Mouse (Mus musculus) forebrain, embryonic 11.5 days (tissue): Measurements from ENCODE around the gene Vmn2r50. TPM values are rescaled to one million over a fixed set of nuclear protein-coding genes. Genes with fewer than 3 reads are reported as not detected.
"Not testable (repeated sequence)": the region's sequence is repeated elsewhere in the genome, so short reads cannot be mapped to it uniquely, and the experiment has no call there.

Experiments used
- ATAC-seq: fragments of 200-750 bp; cut with Nextera tagmentation; replicated peaks from 2 replicates; pipeline ENCODE4 v1.8.0; 2017; ENCODE audit warnings: moderate TSS enrichment; ENCODE audit not compliant: low FRiP score
- DNase-seq: peaks from one replicate; pipeline ENCODE4 v3.0.0-alpha.2; 2017; ENCODE audit warnings: low spot score
- H3K27ac ChIP-seq: fragments of 300-500 bp; sonication (generic); 2 replicates; pipeline ENCODE4 v1.5.1; 2014; ENCODE audit warnings: low read depth, low read length
- H3K27me3 ChIP-seq: fragments of 300-500 bp; sonication (generic); 2 replicates; pipeline ENCODE4 v1.6.1; 2014; ENCODE audit warnings: mild to moderate bottlenecking, low read length, mixed read lengths; ENCODE audit not compliant: control insufficient read depth, insufficient read depth
- H3K36me3 ChIP-seq: fragments of 300-500 bp; sonication (generic); 2 replicates; pipeline ENCODE4 v1.6.1; 2014; ENCODE audit warnings: mild to moderate bottlenecking, low read length, moderate library complexity, mixed read lengths; ENCODE audit not compliant: control insufficient read depth, insufficient read depth
- H3K4me1 ChIP-seq: fragments of 300-500 bp; sonication (generic); replicated peaks from 2 replicates; pipeline ENCODE4 v1.6.1; 2014; ENCODE audit warnings: low read length, mixed read lengths; ENCODE audit not compliant: control insufficient read depth, insufficient read depth
- H3K4me2 ChIP-seq: fragments of 300-500 bp; sonication (generic); 2 replicates; pipeline ENCODE4 v1.6.1; 2014; ENCODE audit warnings: low read depth, mild to moderate bottlenecking, low read length, moderate library complexity, mixed read lengths; ENCODE audit not compliant: severe bottlenecking
- H3K4me3 ChIP-seq: fragments of 300-500 bp; sonication (generic); 2 replicates; pipeline ENCODE4 v1.5.1; 2014; ENCODE audit warnings: low read depth, low read length
- H3K9ac ChIP-seq: fragments of 300-500 bp; sonication (generic); 2 replicates; pipeline ENCODE4 v1.6.1; 2014; ENCODE audit warnings: low read length
- H3K9me3 ChIP-seq: fragments of 300-500 bp; sonication (generic); 2 replicates; pipeline ENCODE4 v1.6.1; 2016; ENCODE audit warnings: low read length, mixed read lengths; ENCODE audit not compliant: control insufficient read depth
- WGBS: fragments of 180-500 bp; shearing (Covaris S2); extraction: QIAGEN DNeasy Blood & Tissue Kit; methylation state at CpG from one replicate; pipeline ENCODE4 v1.1.7; 2014; 5-methylcytosine and 5-hydroxymethylcytosine counted together
- polyA plus RNA-seq: library from polyadenylated mRNA; unstranded; fragments of >200 nt; fragmentation: Nextera tagmentation; extraction: Ambion mirVana; gene quantifications from 2 replicates; pipeline ENCODE4 v1.2.1, GENCODE M21; 2014

Gene Vmn2r50
- polyA plus RNA-seq = not detected in 2 replicates

DNA sequence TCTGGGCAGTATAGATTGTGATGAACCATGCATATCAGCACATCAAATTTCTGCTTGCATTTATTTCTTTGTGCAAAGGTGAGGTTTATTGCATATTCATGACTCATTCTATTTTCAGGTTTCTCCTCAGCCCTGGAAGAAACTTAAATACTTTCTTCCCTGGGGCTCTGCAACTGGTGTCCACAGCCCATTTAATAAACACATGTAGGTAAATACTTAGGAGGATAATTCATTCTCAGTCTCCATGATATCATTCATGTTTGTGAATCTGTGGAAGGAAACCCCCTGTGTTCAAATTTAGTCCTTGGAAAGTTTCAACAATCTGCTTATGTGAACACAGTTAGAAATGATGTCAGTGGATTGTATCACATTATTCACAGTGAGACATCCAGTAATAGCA is at the start of gene Vmn2r50:
Gene Vmn2r50, minus strand, starts transcription at position 101 of the 400 bp plus-strand sequence.
- ATAC-seq, H3K36me3 ChIP-seq, H3K4me2 ChIP-seq, H3K4me3 ChIP-seq, DNase-seq, H3K9me3 ChIP-seq, H3K9ac ChIP-seq, H3K27me3 ChIP-seq, H3K27ac ChIP-seq, H3K4me1 ChIP-seq: not testable (repeated sequence)

DNA sequence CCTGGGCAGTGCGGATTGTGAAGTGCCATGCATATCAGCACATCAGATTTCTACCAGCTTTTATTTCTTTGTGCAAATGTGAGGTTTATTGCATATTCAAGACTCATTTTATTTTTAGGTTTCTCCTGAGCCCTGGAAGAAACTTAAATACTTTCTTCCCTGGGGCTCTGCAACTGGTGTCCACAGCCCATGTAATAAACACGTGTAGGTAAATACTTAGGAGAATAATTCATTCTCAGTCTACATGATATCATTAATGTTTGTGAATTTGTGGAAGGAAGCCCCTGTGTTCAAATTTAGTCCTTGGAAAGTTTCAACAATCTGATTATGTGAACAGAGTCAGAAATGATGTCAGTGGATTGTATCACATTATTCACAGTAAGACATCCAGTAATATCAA is 60.9 kb downstream of the Vmn2r50 start, which contains the start of gene Vmn2r49:
Gene Vmn2r49, minus strand, starts transcription at position 101 of the 400 bp plus-strand sequence.
- not testable (repeated sequence) for H3K4me3 ChIP-seq, H3K9me3 ChIP-seq, H3K9ac ChIP-seq, H3K4me2 ChIP-seq, H3K27ac ChIP-seq, H3K27me3 ChIP-seq, DNase-seq, H3K4me1 ChIP-seq, H3K36me3 ChIP-seq, ATAC-seq
- WGBS = no CpG with 5 or more reads among the region's 2 CpGs

Other genes starting within 250 kb of the Vmn2r50 start
- not detected in 2 replicates for gene Vmn2r47, start 212.0 kb downstream of the Vmn2r50 start, polyA plus RNA-seq
- gene Vmn2r48, start 99.7 kb downstream of the Vmn2r50 start, polyA plus RNA-seq = not detected in 2 replicates
- gene Vmn2r49, start 61.0 kb downstream of the Vmn2r50 start, polyA plus RNA-seq = not detected in 2 replicates
- gene Vmn2r51, start 52.4 kb upstream of the Vmn2r50 start, polyA plus RNA-seq = not detected in 2 replicates
- gene Vmn2r52, start 123.3 kb upstream of the Vmn2r50 start, polyA plus RNA-seq = not detected in 2 replicates
- not detected in 2 replicates for gene Vmn1r66, start 224.7 kb upstream of the Vmn2r50 start, polyA plus RNA-seq